Mouse (Mus musculus) fat pad, adult 2 months (tissue): ENCODE results near the gene Pcdh9.
"Not testable (repeated sequence)": the region's sequence is repeated elsewhere in the genome, so short reads cannot be mapped to it uniquely, and the experiment has no call there.

ENCODE experiments used
- DNase-seq: peaks from one replicate; pipeline ENCODE4 v3.0.0-alpha.2; 2011; ENCODE audit warnings: low read depth, low spot score; ENCODE audit errors: extremely low read depth

Pcdh9 gene

GRCm38 (mm10) chr14:93233599-93233998, 656.9 kb downstream of the Pcdh9 start:
- DNase-seq: no peak

GRCm38 (mm10) chr14:93214846-93215245, 675.6 kb downstream of the Pcdh9 start:
- DNase-seq: not testable (repeated sequence)

- DNase-seq: no peak
Measured at GRCm38 (mm10) chr14:93199791-93200190, 690.7 kb downstream of the Pcdh9 start.

- DNase-seq: no peak
Measured at GRCm38 (mm10) chr14:93182606-93183491, 707.6 kb downstream of the Pcdh9 start.

GRCm38 (mm10) chr14:93169201-93169600, 721.3 kb downstream of the Pcdh9 start:
- DNase-seq: no peak

GRCm38 (mm10) chr14:93168367-93168766, 722.1 kb downstream of the Pcdh9 start:
- no peak for DNase-seq

- no peak for DNase-seq
Measured at GRCm38 (mm10) chr14:93143414-93143813, 747.1 kb downstream of the Pcdh9 start.

GRCm38 (mm10) chr14:93142076-93142475, 748.4 kb downstream of the Pcdh9 start:
- no peak for DNase-seq

GRCm38 (mm10) chr14:93126993-93127392, 763.5 kb downstream of the Pcdh9 start:
- DNase-seq: no peak

GRCm38 (mm10) chr14:93102755-93103154, 787.7 kb downstream of the Pcdh9 start:
- no peak for DNase-seq

- no peak for DNase-seq
Measured at GRCm38 (mm10) chr14:93095081-93095480, 795.4 kb downstream of the Pcdh9 start.

GRCm38 (mm10) chr14:93092806-93093205, 797.7 kb downstream of the Pcdh9 start:
- no peak for DNase-seq

- no peak for DNase-seq
Measured at GRCm38 (mm10) chr14:93085646-93086045, 804.8 kb downstream of the Pcdh9 start.

- no peak for DNase-seq
Measured at GRCm38 (mm10) chr14:93083140-93083539, 807.3 kb downstream of the Pcdh9 start.

GRCm38 (mm10) chr14:93080910-93081309, 809.6 kb downstream of the Pcdh9 start:
- DNase-seq: no peak

- DNase-seq: no peak
Measured at GRCm38 (mm10) chr14:93075761-93076160, 814.7 kb downstream of the Pcdh9 start.

- DNase-seq: no peak
Measured at GRCm38 (mm10) chr14:93072346-93072745, 818.1 kb downstream of the Pcdh9 start.

- no peak for DNase-seq
Measured at GRCm38 (mm10) chr14:93070140-93070539, 820.3 kb downstream of the Pcdh9 start.

GRCm38 (mm10) chr14:93067411-93068336, 822.8 kb downstream of the Pcdh9 start:
- no peak for DNase-seq

GRCm38 (mm10) chr14:93066732-93067410, 823.6 kb downstream of the Pcdh9 start:
- DNase-seq: no peak
